Mouse (Mus musculus) c-Kit-negative CD71-positive TER-119-positive erythroid progenitor cells, embryonic 14.5 days (primary cell): ENCODE measurements around the gene Mtg1.

Experiments used
- DNase-seq: peaks from one replicate; pipeline ENCODE4 v3.0.0-alpha.2; 2013; ENCODE audit warnings: low read depth, low spot score

Gene Mtg1

DNA sequence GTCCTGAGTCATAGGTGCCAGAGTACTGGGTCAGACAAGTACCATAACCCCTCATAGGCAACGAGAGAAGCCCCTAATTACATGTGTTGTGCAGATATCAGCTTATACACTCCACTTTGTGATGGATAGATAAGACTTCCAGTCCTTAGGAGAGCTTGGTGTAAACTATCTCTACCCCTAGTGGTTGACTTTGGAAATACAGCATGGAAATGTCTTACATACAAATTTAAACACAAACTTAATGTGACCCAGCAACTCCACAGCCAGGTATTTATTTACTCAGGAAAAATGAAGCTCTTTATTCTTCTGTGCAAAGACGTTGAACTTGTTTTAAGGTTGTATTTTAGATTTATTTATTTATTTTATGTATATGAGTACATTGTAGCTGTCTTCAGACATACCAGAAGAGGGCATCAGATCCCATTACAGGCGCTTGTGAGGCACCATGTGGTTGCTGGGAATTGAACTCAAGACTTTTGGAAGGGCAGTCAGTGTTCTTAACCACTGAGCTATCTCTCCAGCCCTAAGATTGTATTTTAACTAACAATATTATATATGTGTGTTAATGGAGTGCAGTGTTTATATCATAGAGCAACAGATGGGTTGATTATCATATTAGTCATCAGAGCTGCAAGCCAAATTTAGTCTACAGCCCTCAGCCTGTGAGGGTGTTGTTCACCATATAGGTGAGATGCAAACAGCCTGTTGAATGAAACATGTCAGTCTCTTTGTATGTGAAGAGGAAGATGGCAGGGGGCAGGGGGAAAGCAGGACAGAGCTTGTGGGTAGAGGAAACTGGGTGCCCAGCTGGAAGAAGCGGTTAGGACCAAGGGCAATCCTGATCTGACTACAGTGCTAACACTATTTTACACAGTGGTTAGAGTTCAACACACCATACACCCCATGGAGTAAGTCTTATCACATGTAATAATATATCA, 51.3 kb downstream of the Mtg1 start:
- DNase-seq = peak; percentile 13

DNA sequence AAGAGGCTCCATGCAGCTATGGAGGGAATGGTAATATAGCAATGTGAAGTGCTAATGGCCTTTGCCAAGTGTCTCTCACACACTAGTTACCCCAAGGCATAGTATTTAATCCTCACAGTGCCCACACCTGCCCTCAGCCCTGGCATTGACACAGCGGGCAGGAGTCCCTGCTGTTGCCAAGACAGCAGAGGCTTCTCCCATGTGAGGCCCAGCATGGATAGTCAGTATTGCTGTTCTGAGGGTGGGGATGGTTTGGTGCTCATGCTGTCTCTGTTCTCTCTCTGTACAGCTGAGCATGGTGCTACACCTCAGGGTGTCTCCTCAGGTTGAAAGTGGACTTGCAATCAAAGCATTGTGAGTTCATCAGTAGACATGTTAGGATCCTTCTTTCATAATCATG, 53.1 kb downstream of the Mtg1 start:
- no peak for DNase-seq

GRCm38 (mm10) chr7:140192445-140192844, 55.1 kb downstream of the Mtg1 start:
- DNase-seq = no peak

DNA sequence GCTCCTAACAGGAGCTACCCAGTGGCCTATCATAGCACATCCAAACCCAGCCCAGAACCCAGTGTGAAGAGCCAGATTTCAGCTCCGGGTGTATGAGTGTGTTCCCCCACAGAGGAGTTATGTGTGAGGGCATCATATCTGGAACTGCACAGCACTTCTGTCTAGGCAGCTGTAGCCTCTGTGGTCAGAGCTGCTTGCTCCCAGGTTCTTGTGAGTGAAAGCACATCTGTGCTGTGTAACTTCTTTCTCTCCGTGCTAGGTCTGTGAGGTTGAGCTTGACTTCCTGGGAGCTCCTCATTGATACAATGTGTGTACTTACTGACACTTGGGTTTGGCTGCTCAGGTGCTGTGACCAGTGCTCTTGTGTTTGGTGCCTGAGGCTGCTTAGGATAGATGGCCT, 55.5 kb downstream of the Mtg1 start:
- no peak for DNase-seq

- DNase-seq = no peak
Observed at GRCm38 (mm10) chr7:140194031-140194430, 56.7 kb downstream of the Mtg1 start.

- DNase-seq = no peak
Observed at GRCm38 (mm10) chr7:140196002-140196401, 58.6 kb downstream of the Mtg1 start.
